Mouse (Mus musculus) granulocyte monocyte progenitor cell, adult 5-6 weeks (primary cell): ENCODE measurements around the gene Tmprss3. TPM values are rescaled to one million over a fixed set of nuclear protein-coding genes. Genes with fewer than 3 reads are reported as not detected.

Experiments
- ATAC-seq: replicated peaks from 2 replicates; pipeline ENCODE4 v1.8.0; 2016; ENCODE audit warnings: mild to moderate bottlenecking, moderate TSS enrichment, inconsistent platforms; ENCODE audit not compliant: poor library complexity, severe bottlenecking
- total RNA-seq, 2 experiments: library from RNA; stranded (forward) in 1 of 2; stranded (reverse) in 1 of 2; fragments of 200-712, 200-1000 nt in 1 of 2; fragments of >200 nt in 1 of 2; fragmentation: Nextera tagmentation in 1 of 2; gene quantifications; 2 replicates each; pipeline ENCODE4 v1.2.3; 2014 to 2017

The Tmprss3 gene
- 13.1 and 18.0 TPM in 2 replicates for total RNA-seq (2014; fragmentation: Nextera tagmentation)
- 2.6 and 3.7 TPM in 2 replicates for total RNA-seq (2017)

GRCm38 (mm10) chr17:31198877-31199276, at the start of gene Tmprss3:
Gene Tmprss3, minus strand, starts transcription at chr17:31198977.
- no peak for ATAC-seq

- ATAC-seq = no peak
These were observed 48.4 kb upstream of the Tmprss3 start for GRCm38 (mm10) chr17:31247144-31247543.

GRCm38 (mm10) chr17:31245321-31245720, 46.5 kb upstream of the Tmprss3 start:
- ATAC-seq = peak; percentile 27; the same call in 1 of the 2 replicates

GRCm38 (mm10) chr17:31242764-31243163, 44.0 kb upstream of the Tmprss3 start:
- ATAC-seq = no peak

- ATAC-seq = no peak
These were observed 42.4 kb upstream of the Tmprss3 start for GRCm38 (mm10) chr17:31241156-31241555.

- no peak for ATAC-seq
These were observed 39.6 kb upstream of the Tmprss3 start for GRCm38 (mm10) chr17:31238234-31239020.

- no peak for ATAC-seq
These were observed 37.1 kb upstream of the Tmprss3 start for GRCm38 (mm10) chr17:31235915-31236314.

- no peak for ATAC-seq
These were observed 33.7 kb upstream of the Tmprss3 start for GRCm38 (mm10) chr17:31232251-31233010.

GRCm38 (mm10) chr17:31231780-31232179, 33.0 kb upstream of the Tmprss3 start:
- ATAC-seq = no peak

GRCm38 (mm10) chr17:31226931-31227330, 28.2 kb upstream of the Tmprss3 start:
- peak; percentile 60 for ATAC-seq

- no peak for ATAC-seq
These were observed 27.6 kb upstream of the Tmprss3 start for GRCm38 (mm10) chr17:31226368-31226767.

GRCm38 (mm10) chr17:31224591-31224990, 25.8 kb upstream of the Tmprss3 start:
- peak; percentile 33 for ATAC-seq

- ATAC-seq = peak; percentile 85
These were observed 25.1 kb upstream of the Tmprss3 start for GRCm38 (mm10) chr17:31223835-31224234.

GRCm38 (mm10) chr17:31222810-31223310, 24.1 kb upstream of the Tmprss3 start:
- no peak for ATAC-seq

GRCm38 (mm10) chr17:31216068-31216955, 17.5 kb upstream of the Tmprss3 start:
- peak; percentile 90 for ATAC-seq

- ATAC-seq = no peak
These were observed 13.1 kb upstream of the Tmprss3 start for GRCm38 (mm10) chr17:31211881-31212280.

GRCm38 (mm10) chr17:31210299-31210698, 11.5 kb upstream of the Tmprss3 start:
- ATAC-seq = no peak

GRCm38 (mm10) chr17:31209376-31209930, 10.7 kb upstream of the Tmprss3 start:
- ATAC-seq = no peak

GRCm38 (mm10) chr17:31208654-31209053, 9.9 kb upstream of the Tmprss3 start:
- ATAC-seq = peak; percentile 57
